Mouse (Mus musculus): ENCODE data around the gene Gstp2. TPM values are rescaled to one million over a fixed set of nuclear protein-coding genes. Genes with fewer than 3 reads are reported as not detected.
"Not testable (repeated sequence)": the region's sequence is repeated elsewhere in the genome, so short reads cannot be mapped to it uniquely, and the experiment has no call there.

Gstp2 gene
- total and polyA plus RNA-seq, 2 experiments from 2014 or later, result 0.52 to 2.2 TPM

DNA sequence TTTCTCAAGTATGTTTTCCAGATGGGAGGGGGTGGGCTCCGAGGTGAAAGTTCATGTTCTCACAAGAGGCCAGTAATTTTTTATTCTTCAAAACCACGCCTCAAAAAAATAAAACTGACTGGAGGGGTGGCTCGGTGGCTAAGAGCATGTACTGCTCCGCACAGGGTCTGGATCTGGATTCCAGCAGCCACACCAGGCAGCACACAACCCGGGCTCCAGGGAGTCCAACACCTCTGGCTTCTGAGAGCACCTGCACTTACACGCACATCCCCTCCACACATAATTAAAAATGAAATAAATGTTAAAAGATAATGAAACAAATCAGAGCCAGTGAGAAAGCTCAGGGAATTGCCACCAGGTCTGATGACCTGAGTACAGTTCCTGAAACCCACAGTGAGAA lies 20.5 kb upstream of the Gstp2 start:
- Histone ChIP-seq H3K27ac (no peak overlapping the region), H3K27me3 (ENCODE audit: insufficient read depth, low read length) (no peaks in the 10 kb centered on the region), H3K36me3 (ENCODE audit: insufficient read depth, low read length) (no peaks in the 10 kb centered on the region), H3K9ac (replicated peaks; ENCODE audit: low read length) (no peak overlapping the region), H3K9me3 (ENCODE audit: low read length) (no peaks in the 10 kb centered on the region), H3K4me3 (ENCODE audit: low read length) (no peak overlapping the region), H3K4me1 (ENCODE audit: insufficient read depth, low read length) (no peaks in the 10 kb centered on the region), H3K4me2 (ENCODE audit: low read depth, low read length) (no peak overlapping the region)
- no peak for TF ChIP-seq CTCF (IDR thresholded peaks at IDR 0.05; ENCODE audit: low read depth)
- DNase-seq (ENCODE audit: low spot score), result no peak
- no peak for ATAC-seq
- WGBS, result 78% methylated on average over 6 of the region's 6 CpGs

DNA sequence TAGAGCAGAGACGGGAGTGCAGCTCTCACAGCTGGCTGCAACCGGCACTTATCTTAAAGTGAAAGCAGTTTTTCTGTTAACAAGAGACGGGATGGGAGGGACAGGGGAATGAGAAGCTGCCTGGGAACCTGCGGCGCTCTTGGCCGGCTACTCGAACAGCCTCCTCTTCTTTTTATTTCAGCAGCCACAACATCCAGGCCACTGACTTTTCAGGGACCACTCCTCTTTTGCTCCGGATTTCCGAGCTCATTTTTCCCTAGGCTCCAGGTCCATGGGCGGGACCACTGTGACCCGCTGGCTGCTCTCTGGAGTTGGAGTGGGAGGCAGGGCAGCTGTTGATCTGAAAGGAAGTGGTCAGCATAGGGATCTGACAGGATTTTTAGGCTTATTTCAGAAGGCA lies 18.7 kb upstream of the Gstp2 start:
- not testable (repeated sequence) for ATAC-seq
- 70% methylated on average over 3 of the region's 11 CpGs for WGBS

DNA sequence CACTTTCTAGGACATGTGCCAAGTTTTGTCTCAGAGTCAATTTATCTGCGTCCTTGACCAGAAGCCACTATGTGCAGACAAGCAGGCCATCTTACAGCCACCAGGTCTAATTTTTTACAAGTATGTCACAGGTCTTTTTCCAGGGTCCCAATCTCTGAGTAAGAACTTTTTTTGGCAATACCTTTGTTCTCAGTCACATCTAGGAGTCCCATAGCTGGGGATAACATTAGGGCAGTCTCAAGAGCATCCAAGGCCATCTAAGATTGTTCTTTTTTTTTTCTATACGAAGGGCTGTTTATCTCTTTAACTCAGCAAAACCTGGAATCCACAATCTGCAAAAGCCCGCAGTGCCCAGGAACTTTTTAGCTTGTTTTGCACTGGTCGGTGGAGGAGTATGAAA lies 17.5 kb upstream of the Gstp2 start:
- H3K27ac ChIP-seq; ATAC-seq; H3K9ac ChIP-seq (replicated peaks; ENCODE audit: low read length); H3K4me1 ChIP-seq (ENCODE audit: insufficient read depth, low read length); DNase-seq (ENCODE audit: low spot score); H3K9me3 ChIP-seq (ENCODE audit: low read length); H3K4me2 ChIP-seq (ENCODE audit: low read depth, low read length); H3K36me3 ChIP-seq (ENCODE audit: insufficient read depth, low read length); H3K27me3 ChIP-seq (ENCODE audit: insufficient read depth, low read length); H3K4me3 ChIP-seq (ENCODE audit: low read length): not testable (repeated sequence)
- WGBS, result 90% methylated on average over 2 of the region's 4 CpGs

More for the DNA sequence above, 18.7 kb upstream of the Gstp2 start:
- not testable (repeated sequence) for H3K36me3 ChIP-seq (ENCODE audit: insufficient read depth, low read length); H3K27ac ChIP-seq; DNase-seq (ENCODE audit: low spot score); H3K9me3 ChIP-seq (ENCODE audit: low read length); H3K4me3 ChIP-seq (ENCODE audit: low read length); H3K4me1 ChIP-seq (ENCODE audit: insufficient read depth, low read length); H3K9ac ChIP-seq (replicated peaks; ENCODE audit: low read length); H3K27me3 ChIP-seq (ENCODE audit: insufficient read depth, low read length); H3K4me2 ChIP-seq (ENCODE audit: low read depth, low read length)

DNA sequence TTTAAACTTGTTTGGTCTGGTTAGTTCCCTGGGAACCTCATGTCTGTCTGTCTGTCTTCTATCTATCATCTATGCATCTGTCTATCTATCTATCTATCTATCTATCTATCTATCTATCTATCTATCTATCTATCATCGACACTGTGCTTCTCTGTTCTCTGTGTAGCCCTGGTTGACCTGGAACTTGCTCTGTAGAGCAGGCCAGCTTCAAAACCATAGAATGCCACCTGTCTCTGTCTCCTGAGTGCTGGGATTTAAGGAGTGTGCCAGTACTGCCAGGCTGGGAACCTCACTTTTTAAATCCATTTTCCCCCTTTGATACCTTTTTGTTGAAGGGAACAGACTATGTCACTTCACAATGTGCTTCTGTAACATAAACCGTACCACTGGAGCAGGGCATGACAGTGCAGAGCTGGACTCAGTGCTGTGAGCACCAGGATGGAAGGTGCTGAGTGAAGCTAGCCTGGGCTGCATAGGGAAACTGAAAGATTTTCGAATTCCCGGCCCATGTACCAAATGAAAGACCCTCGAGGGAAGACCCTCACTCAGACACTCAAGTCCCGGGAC lies 15.2 kb upstream of the Gstp2 start:
- WGBS, result 88% methylated on average over 6 of the region's 6 CpGs
- Histone ChIP-seq H3K9ac (replicated peaks; ENCODE audit: low read length) (no peak overlapping the region), H3K4me3 (ENCODE audit: low read length) (no peak overlapping the region), H3K27me3 (ENCODE audit: insufficient read depth, low read length) (no peaks in the 10 kb centered on the region), H3K4me1 (ENCODE audit: insufficient read depth, low read length) (no peaks in the 10 kb centered on the region), H3K36me3 (ENCODE audit: insufficient read depth, low read length) (no peaks in the 10 kb centered on the region), H3K4me2 (ENCODE audit: low read depth, low read length) (no peak overlapping the region), H3K9me3 (ENCODE audit: low read length) (no peaks in the 10 kb centered on the region), H3K27ac (no peak overlapping the region)
- no peak for DNase-seq (ENCODE audit: low spot score)
- TF ChIP-seq CTCF (IDR thresholded peaks at IDR 0.05; ENCODE audit: low read depth), result no peak
- ATAC-seq, result no peak

DNA sequence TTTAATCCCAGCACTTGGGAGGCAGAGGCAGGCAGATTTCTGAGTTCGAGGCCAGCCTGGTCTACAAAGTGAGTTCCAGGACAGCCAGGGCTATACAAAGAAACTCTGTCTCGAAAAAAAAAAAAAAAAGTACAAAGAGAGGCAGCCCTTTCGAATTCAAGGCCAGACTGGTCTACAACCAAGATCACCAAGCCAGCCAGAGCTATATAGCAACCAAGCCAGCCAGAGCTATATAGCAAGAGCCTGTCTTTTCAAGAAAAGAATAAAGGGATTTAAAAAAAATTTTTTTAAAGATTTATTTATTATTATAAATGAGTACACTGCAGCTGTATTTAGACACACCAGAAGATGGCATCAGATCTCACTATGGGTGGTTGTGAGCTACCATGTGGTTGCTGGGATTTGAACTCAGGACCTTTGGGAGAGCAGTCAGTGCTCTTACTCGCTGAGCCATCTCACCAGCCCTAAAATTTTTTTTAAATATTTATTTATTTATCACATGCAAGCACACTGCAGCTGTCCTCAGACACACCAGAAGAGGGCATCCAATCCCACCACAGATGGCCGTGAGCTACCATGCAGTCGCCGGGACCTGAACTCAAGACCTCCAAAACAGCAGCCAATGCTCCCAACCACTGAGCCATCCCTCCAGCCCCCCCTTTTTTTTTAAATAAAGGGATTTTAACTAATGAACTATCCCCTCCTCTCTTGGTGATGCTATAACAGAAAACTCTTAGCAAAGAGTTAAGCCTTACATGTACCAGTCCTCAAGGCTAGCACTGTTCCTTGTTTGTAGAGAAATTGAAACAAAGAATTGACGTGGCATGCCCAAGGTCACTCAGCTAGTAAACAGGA lies 14.4 kb upstream of the Gstp2 start:
- H3K4me2 ChIP-seq (ENCODE audit: low read depth, low read length); H3K4me1 ChIP-seq (ENCODE audit: insufficient read depth, low read length); H3K36me3 ChIP-seq (ENCODE audit: insufficient read depth, low read length); H3K27me3 ChIP-seq (ENCODE audit: insufficient read depth, low read length); H3K27ac ChIP-seq; H3K9me3 ChIP-seq (ENCODE audit: low read length); H3K9ac ChIP-seq (replicated peaks; ENCODE audit: low read length); ATAC-seq; H3K4me3 ChIP-seq (ENCODE audit: low read length); DNase-seq (ENCODE audit: low spot score): not testable (repeated sequence)
- 89% methylated on average over 8 of the region's 8 CpGs for WGBS

DNA sequence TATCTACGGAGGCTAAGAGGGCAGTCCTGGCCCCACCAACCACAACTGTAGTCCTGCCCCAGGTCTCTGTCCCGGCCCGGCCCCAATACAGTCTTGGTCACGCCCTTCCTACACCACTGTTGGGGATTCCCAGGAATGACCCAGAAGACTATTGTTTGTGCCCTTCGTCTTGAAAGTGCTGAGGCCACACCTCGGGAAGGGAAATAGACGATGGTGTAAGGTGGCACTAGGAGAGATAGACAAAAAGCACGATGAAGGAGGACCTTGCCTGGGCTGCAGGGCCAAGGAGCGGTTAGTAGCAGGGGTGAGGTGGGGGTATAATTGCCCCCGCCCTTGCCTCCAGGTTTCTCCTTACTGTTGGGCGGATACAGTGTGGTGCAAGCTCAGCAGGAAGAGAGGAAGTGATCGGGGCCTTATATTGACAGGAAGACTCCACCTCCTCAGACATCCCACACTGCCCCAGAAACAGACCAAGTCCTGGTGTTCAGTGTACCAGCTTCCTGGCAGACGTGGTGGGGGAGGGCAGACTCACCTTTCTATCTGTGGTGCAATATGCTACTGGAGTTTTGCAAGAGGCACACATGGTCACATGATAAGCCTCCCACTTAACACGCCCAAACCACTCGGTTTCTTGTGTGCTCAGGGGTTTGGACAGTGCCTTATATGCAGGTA lies 13.4 kb upstream of the Gstp2 start, which contains the start of gene Gstp3:
Gene Gstp3 (minus strand): TSS at position 501 of the 672 bp plus-strand sequence.
- Histone ChIP-seq H3K9ac (replicated peaks; ENCODE audit: low read length) (no peak within 1 kb of the TSS), H3K36me3 (ENCODE audit: insufficient read depth, low read length) (no peaks in the 10 kb centered on the region), H3K4me2 (ENCODE audit: low read depth, low read length) (no peak within 1 kb of the TSS), H3K27me3 (ENCODE audit: insufficient read depth, low read length) (no peaks in the 10 kb centered on the region), H3K4me1 (ENCODE audit: insufficient read depth, low read length) (no peaks in the 10 kb centered on the region), H3K27ac (no peak within 1 kb of the TSS), H3K4me3 (ENCODE audit: low read length) (no peak within 1 kb of the TSS), H3K9me3 (ENCODE audit: low read length) (no peaks in the 10 kb centered on the region)
- ATAC-seq, result no peak
- no peak for TF ChIP-seq CTCF (IDR thresholded peaks at IDR 0.05; ENCODE audit: low read depth)
- DNase-seq (ENCODE audit: low spot score), result no peak
- 82% methylated on average over 15 of the region's 15 CpGs for WGBS

DNA sequence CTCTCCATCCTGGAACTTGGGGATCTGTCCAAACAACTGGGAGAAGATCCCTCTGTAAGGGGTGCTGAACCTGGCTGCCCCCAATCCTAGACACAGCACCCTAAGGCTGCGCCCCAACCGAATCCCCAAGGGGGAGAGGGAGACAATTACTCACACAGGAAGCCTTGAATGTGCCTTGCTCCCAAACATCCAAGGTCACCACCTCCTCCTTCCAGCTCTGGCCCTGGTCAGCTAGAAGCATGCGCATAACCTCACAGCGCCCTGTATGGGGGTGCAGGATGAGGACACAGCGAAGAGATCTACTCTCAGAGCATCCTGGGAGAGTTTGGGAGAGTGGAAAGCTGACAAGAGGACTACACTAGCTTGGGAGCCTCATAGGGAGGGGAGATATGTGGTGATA lies 12.8 kb upstream of the Gstp2 start:
- H3K4me3 ChIP-seq (ENCODE audit: low read length), result no peak overlapping the region
- no peaks in the 10 kb centered on the region for H3K4me1 ChIP-seq (ENCODE audit: insufficient read depth, low read length)
- H3K9me3 ChIP-seq (ENCODE audit: low read length), result no peaks in the 10 kb centered on the region
- no peak for DNase-seq (ENCODE audit: low spot score)
- WGBS, result 89% methylated on average over 5 of the region's 5 CpGs
- no peak overlapping the region for H3K9ac ChIP-seq (replicated peaks; ENCODE audit: low read length)
- H3K27ac ChIP-seq, result no peak overlapping the region
- no peak for ATAC-seq
- H3K27me3 ChIP-seq (ENCODE audit: insufficient read depth, low read length), result no peaks in the 10 kb centered on the region
- no peaks in the 10 kb centered on the region for H3K36me3 ChIP-seq (ENCODE audit: insufficient read depth, low read length)
- no peak for TF ChIP-seq CTCF (IDR thresholded peaks at IDR 0.05; ENCODE audit: low read depth)
- no peak overlapping the region for H3K4me2 ChIP-seq (ENCODE audit: low read depth, low read length)
